Mouse (Mus musculus) urinary bladder, adult 18-20 months (tissue): ENCODE measurements around the gene Asf1b.
"Not testable (repeated sequence)": the region's sequence is repeated elsewhere in the genome, so short reads cannot be mapped to it uniquely, and the experiment has no call there.

Experiments used
- DNase-seq, 2 experiments: peaks; one replicate each; pipeline ENCODE4 v3.0.0; 2022; ENCODE audit warnings: low spot score in 2 of 2, mixed read lengths in 2 of 2

The Asf1b gene

GRCm38 (mm10) chr8:83964015-83964765 lies 8.9 kb downstream of the Asf1b start:
- DNase-seq, result no peak

GRCm38 (mm10) chr8:83967701-83968100 lies 12.4 kb downstream of the Asf1b start:
- no peak for DNase-seq

- no peak for DNase-seq
Observed at GRCm38 (mm10) chr8:83971121-83971520, 15.8 kb downstream of the Asf1b start.

GRCm38 (mm10) chr8:83971661-83972060 lies 16.4 kb downstream of the Asf1b start:
- no peak for DNase-seq

GRCm38 (mm10) chr8:83972150-83973120 lies 17.1 kb downstream of the Asf1b start, which contains the start of gene Prkaca:
Gene Prkaca (plus strand): TSS chr8:83972993.
- peak; percentile 86 to 98 for DNase-seq

GRCm38 (mm10) chr8:83973161-83974031 lies 18.1 kb downstream of the Asf1b start:
- DNase-seq, result no peak

GRCm38 (mm10) chr8:83974521-83974920 lies 19.2 kb downstream of the Asf1b start:
- no peak for DNase-seq

GRCm38 (mm10) chr8:83976101-83976630 lies 20.9 kb downstream of the Asf1b start:
- DNase-seq, result no peak

GRCm38 (mm10) chr8:83976779-83977350 lies 21.6 kb downstream of the Asf1b start:
- no peak for DNase-seq

GRCm38 (mm10) chr8:83977646-83978045 lies 22.3 kb downstream of the Asf1b start:
- DNase-seq, result no peak

- no peak for DNase-seq
Observed at GRCm38 (mm10) chr8:83978200-83978599, 22.9 kb downstream of the Asf1b start.

GRCm38 (mm10) chr8:83980250-83980649 lies 24.9 kb downstream of the Asf1b start:
- DNase-seq, result no peak

GRCm38 (mm10) chr8:83980845-83981244 lies 25.5 kb downstream of the Asf1b start:
- no peak for DNase-seq

GRCm38 (mm10) chr8:83981533-83981932 lies 26.2 kb downstream of the Asf1b start:
- DNase-seq, result no peak

- DNase-seq, result no peak
Observed at GRCm38 (mm10) chr8:83982449-83982848, 27.1 kb downstream of the Asf1b start.

- DNase-seq, result not testable (repeated sequence)
Observed at GRCm38 (mm10) chr8:83983222-83983621, 27.9 kb downstream of the Asf1b start.

- no peak for DNase-seq
Observed at GRCm38 (mm10) chr8:83989243-83989642, 33.9 kb downstream of the Asf1b start.

GRCm38 (mm10) chr8:83990170-83990569 lies 34.9 kb downstream of the Asf1b start:
- DNase-seq, result no peak

GRCm38 (mm10) chr8:83992488-83992887 lies 37.2 kb downstream of the Asf1b start:
- DNase-seq, result no peak

GRCm38 (mm10) chr8:83994030-83994429 lies 38.7 kb downstream of the Asf1b start:
- DNase-seq, result no peak

- DNase-seq, result no peak
Observed at GRCm38 (mm10) chr8:83995973-83996372, 40.7 kb downstream of the Asf1b start.
